Mouse (Mus musculus) kidney, adult 18-20 months (tissue): ENCODE data around the gene Apoc2.
A peak's percentile ranks its signal among the peaks of the same experiment; 100 is the strongest.
"Not testable (repeated sequence)": the region's sequence is repeated elsewhere in the genome, so short reads cannot be mapped to it uniquely, and the experiment has no call there.

Experiments used
- DNase-seq: peaks from one replicate; pipeline ENCODE4 v3.0.0; 2021

Apoc2 gene

GRCm38 (mm10) chr7:19698907-19699826 lies 21.4 kb upstream of the Apoc2 start, which contains the start of gene Apoe:
Gene Apoe (minus strand): TSS chr7:19699188.
- DNase-seq: peak; percentile 56

DNA sequence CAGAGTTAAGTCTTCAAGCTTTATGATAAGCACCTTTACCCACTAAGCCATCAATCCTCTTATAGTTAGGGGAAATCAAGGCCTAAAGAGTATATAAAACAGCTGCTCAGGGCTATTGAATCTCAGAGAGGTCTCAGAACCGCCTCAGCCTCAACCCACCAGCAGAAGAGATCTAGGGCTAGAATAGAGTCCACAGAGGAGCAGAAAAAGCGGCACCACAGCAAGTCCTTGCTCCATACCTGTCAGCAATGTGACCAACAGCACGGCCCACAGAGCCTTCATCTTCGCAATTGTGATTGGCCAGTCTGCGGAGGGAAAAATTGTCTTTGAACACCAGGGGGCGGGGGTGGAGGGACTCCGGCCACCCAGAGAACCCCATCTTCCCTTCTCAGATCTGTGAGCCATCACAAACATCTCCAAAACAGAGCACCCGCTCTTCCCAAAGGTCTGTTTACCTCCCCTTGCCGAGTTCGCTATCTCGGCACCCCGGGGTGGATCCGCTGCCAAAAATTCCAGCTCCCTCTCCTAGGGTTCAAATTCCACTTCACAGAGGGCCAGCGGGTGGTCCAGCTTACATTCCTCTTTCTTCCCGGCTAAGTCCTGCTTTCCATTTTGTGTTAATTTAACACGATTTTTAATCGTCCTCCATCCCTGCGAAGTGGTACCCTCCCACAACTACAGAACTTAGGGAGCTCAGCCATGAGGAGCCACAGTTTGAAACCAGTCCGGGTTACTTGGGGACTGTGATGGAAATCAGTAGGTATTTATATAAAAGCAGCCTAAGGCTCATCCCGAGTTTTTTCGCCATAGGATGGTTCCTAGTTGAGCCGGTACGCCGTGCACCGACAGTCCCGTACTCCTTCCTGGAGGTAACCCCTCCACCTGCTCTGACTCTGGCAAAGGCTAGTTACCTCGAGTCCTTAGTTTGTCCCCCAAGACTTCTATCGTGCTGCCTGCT lies 20.5 kb upstream of the Apoc2 start:
- DNase-seq: peak; percentile 57

DNA sequence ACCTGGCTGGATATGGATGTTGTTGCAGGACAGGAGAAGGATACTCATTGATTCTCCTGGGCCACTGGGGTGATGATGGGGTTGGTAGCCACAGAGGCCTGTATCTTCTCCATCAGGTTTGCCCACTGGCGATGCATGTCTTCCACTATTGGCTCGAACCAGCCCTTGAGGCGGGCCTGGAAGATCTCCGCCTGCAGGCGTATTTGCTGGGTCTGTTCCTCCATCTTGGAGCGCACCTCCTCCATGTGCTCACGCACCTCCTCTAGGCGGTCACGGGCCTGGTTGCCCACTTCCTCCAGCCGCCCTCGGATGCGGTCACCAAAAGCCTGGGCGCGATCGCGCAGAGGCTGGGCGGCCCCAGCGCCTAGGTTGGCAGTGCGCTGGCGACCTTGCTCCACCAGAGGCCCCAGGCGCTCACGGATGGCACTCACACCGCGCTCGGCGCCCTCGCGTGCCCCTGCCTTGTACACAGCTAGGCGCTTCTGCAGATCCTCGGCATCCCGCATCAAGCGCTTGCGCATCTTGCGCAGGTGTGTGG lies 18.7 kb upstream of the Apoc2 start:
- DNase-seq: no peak

DNA sequence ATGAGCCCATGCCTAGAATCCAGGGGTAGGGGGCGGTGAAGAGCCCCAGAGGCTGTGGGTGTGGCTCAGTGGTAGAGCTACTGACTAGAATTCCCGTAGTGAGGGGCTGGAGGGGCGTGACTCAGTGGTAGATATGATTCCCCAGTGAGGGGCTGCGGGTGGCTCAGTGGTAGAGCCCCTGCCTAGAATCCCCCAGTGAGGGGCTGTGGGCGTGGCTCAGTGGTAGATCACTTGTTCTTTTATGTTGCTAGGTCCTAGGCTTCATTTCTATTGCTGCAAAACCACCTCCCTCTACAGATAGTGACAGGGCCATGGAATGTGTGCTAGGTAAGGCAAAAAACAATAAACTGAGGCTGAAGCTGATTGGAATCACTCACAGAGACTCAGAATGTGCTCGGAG lies 18.1 kb upstream of the Apoc2 start:
- no peak for DNase-seq

GRCm38 (mm10) chr7:19695213-19695594 lies 17.5 kb upstream of the Apoc2 start:
- no peak for DNase-seq

DNA sequence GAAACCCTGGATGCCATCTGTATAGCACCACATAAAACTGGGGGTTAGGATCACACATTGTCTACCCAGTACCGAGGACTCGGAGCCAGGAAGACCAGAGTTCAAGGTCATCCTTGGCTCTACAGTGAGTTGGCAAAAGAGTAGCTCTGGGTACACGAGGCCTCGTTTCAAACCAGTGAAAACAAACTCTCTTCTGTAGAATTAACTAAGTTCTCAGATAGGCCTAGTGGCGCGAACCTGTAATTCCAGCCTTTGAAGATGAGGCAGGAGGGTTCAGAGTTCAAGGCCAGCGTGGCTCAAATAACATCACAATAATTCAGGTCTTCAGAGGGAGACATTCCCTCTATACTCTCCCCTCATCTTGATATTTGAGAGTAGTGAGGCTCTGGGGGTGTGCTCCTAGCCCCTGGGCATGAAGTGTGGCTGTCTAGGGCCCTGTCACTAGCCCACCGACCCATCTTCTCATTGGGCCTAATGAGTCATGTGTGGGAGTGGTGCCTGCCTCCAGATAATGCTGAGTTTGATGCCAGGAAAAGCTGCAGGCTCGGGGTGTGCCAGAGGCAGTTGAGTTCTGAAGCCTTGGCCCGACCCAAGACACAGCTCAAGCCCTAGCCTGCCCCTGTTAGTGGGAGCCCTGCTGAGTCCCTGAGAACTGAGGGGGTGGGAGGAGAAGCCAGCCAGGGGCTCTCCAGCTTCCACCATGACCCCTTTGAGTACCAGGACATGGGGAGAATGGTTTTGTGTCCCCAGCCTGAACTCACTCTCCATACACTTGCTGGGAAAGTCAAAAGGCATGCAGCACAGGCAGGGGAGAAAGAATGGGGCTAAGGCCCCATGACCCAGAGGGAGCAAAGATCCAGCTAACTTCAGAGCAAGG lies 16.8 kb upstream of the Apoc2 start:
- no peak for DNase-seq

- peak; percentile 38 for DNase-seq
Observed at GRCm38 (mm10) chr7:19693421-19693820, 15.7 kb upstream of the Apoc2 start.

DNA sequence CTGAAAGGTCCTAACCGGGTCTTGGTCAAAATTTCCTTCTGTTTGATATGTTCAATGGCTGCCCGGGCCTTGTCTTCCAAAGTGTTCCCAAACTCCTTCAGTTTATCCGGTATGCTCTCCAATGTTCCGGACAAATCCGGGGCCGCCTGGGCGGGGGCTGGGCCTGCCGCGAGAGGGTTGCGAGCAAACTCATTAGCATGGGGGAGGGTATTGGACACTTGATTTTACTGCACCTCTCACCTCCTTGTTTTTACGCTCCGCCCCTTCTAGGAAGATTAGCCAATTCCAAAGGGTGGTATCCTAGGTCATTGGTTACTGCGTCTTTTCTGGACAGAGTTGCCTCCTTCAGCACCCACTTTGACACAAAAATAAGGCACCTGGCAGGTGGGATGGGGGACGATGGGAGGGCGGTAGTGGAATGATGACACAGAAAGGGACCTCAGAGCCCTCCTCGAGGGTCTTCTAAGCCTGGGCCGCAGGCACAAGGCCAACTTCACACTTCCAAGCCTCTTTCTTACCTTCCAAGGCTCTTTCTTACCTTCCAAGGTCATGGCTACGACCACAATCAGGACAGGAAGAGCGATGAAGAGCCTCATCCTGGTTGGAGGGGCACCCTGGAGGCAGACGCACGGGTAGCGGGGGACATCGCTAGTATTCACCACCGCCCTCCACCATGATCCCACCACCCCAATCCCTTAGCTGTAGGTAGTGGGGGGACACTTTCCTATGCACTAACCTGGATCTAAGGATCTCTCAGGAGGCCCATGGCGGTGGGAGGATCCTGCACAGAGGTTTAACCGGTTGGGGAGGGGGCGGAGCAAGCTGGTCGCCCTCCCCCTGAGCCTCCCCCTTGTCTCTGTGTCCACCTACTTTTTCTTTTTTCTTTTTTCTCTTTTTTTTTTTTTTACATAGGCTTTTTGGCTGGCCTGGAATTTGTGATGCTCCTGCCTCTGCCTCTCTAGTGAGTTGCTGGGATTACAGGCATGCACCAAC lies 14.4 kb upstream of the Apoc2 start, which contains the start of gene Apoc1:
Gene Apoc1 (minus strand): TSS at position 788 of the 993 bp plus-strand sequence.
- no peak for DNase-seq

DNA sequence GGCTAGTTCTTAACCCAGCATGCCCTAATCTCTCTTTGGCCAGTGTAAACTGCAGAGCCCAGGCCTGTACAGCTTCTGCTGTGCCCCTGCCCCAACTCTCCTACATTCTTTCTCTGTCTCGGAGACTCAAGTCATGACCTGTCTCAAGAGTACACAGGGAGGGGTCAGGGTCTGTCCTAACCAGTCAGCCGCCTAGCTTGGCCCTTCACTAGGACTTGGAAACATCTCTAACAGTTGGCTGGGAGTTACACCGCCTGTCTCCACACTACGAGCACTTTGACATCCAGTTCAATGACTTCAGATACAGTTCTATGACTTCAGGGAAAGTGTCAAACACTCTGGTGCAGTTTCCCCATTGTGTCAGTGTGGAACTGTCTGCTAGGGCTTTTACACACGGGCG lies 13.7 kb upstream of the Apoc2 start:
- DNase-seq: no peak

- no peak for DNase-seq
Observed at GRCm38 (mm10) chr7:19690845-19691244, 13.1 kb upstream of the Apoc2 start.

- DNase-seq: no peak
Observed at GRCm38 (mm10) chr7:19688611-19689010, 10.9 kb upstream of the Apoc2 start.

DNA sequence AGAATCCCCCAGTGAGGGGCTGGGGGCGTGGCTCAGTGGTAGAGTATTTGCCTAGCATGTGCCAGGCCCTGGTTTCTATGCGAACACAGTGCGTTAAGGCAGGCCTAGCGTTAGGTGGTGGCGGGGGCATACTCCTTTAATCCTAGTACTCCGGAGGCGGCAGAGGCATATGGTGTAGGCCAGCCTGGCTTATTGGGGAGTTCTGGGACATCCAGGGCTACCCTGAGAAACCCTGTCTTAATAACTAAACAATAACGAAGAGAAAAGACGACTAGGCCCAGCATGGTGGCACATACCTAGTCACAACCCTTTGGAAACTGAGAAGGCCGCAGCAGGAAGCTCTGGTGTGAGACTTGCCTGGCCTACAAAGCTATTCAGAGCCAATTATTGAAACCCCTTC lies 10.4 kb upstream of the Apoc2 start:
- DNase-seq: no peak

- not testable (repeated sequence) for DNase-seq
Observed at GRCm38 (mm10) chr7:19686927-19687583, 9.3 kb upstream of the Apoc2 start.

DNA sequence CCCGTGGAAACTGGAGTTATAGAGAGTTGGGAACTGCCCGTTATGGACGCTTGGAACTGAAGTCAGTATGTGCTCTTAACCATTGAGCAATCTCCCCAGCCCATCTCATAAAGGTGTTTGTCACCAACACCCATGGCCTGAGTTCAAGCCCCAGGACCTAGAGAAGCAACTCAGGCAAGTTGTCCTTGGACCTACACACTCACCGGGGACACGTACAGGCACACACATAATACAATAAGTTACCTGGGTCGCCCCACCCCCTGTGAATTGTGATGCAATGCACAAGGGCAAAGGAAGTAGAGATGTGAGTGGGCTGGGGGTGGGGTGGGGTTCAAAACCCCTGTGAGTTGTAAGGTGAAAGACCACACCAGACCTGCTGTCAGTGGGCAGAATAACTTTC lies 8.8 kb upstream of the Apoc2 start:
- DNase-seq: no peak

- no peak for DNase-seq
Observed at GRCm38 (mm10) chr7:19685374-19685773, 7.6 kb upstream of the Apoc2 start.

DNA sequence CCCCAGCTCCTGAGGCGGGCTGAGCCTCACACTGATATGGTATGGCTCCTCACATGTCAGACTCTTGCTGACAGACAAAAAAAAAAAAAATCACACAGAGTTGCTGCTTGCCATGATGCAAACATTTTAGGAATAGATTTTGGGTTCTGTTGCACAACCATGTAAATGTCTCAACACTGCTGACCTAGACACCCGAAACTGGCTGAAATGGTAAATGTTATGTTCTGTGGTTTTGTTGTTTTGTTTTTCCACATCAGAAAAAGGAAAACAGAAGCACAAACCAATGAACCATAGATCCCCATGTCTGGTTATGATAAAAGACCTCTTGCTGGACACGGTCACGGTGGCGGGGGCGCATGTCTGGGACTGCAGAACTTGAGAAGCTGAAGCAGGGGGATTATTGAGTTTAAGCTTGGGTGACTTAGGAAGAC lies 6.0 kb upstream of the Apoc2 start:
- no peak for DNase-seq

DNA sequence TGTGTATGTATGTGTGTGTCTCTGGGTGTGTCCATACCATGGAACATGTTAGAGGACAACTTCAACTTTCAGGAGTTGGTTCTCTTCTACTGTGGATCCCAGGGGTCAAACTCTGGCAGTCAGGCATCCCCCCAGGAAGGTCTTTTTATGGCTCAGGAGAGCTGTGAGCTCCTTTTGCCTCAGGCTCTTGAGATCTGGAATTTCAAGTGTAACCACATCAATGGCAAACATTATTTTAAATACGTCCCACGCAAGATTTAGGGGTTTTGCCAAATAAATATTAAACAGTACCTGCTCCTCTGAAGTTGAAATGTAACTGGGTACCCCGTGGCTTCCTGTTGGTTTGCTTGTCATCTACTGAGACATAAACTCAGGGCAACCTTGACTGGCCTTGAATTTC lies 5.2 kb upstream of the Apoc2 start:
- DNase-seq: no peak

DNA sequence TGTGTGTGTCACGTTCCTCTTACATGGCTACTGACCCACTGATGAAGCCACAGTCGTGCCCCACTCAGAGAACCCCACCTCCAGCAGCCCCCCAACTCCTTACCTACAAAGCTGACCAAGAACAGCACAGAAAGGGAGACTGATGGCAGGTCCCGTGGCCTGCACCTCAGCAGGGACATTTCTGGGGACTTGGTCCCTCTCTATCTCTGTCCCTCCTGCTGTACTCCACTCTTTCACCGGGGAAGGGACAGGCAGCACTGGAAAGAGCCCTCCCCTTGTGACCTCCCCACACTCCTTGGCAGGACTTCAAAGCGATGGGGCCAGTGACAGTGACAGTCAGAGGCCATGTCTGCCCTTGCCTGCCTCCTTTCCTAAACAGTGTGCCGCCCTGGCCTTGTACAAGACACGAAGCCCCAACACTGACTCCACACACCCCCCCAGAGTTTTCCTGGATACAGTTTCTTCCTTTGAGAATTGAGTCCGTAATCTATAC lies 3.5 kb upstream of the Apoc2 start, which contains the start of the genes Gm44805 and Apoc4:
Gene Gm44805 (minus strand): TSS at position 222 of the 493 bp plus-strand sequence.
Gene Apoc4 (minus strand): TSS at position 278 of the 493 bp plus-strand sequence.
- no peak for DNase-seq

GRCm38 (mm10) chr7:19680702-19681101 lies 3.0 kb upstream of the Apoc2 start:
- DNase-seq: no peak

- no peak for DNase-seq
Observed at GRCm38 (mm10) chr7:19678901-19679300, 1.2 kb upstream of the Apoc2 start.
